Mouse (Mus musculus) hindbrain, embryonic 16.5 days (tissue): ENCODE results near the gene Rnf113a2. TPM values are rescaled to one million over a fixed set of nuclear protein-coding genes. Genes with fewer than 3 reads are reported as not detected.

Source experiments
- ATAC-seq: fragments of 200-750 bp; cut with Nextera tagmentation; 2 replicates; pipeline ENCODE4 v1.8.0; 2017; ENCODE audit warnings: moderate TSS enrichment, moderate library complexity
- H3K27ac ChIP-seq: fragments of 300-500 bp; sonication (generic); 2 replicates; pipeline ENCODE4 v1.5.1; 2014; ENCODE audit warnings: low read depth, mild to moderate bottlenecking, control low read depth, low read length, moderate library complexity
- H3K27me3 ChIP-seq: fragments of 300-500 bp; sonication (generic); replicated peaks from 2 replicates; pipeline ENCODE4 v1.6.1; 2014; ENCODE audit warnings: low read length; ENCODE audit not compliant: control insufficient read depth, insufficient read depth
- H3K36me3 ChIP-seq: fragments of 300-500 bp; sonication (generic); 2 replicates; pipeline ENCODE4 v1.6.1; 2014; ENCODE audit warnings: mild to moderate bottlenecking, low read length, moderate library complexity, mixed read lengths; ENCODE audit not compliant: control insufficient read depth, insufficient read depth
- H3K4me1 ChIP-seq: fragments of 300-500 bp; sonication (generic); 2 replicates; pipeline ENCODE4 v1.6.1; 2014; ENCODE audit warnings: low read depth, low read length; ENCODE audit not compliant: control insufficient read depth, insufficient read depth
- H3K4me2 ChIP-seq: fragments of 300-500 bp; sonication (generic); 2 replicates; pipeline ENCODE4 v1.6.1; 2014; ENCODE audit warnings: mild to moderate bottlenecking, low read length, control low read depth, moderate library complexity
- H3K4me3 ChIP-seq: fragments of 300-500 bp; sonication (generic); 2 replicates; pipeline ENCODE4 v1.5.1; 2014; ENCODE audit warnings: mild to moderate bottlenecking, low read length, control low read depth, moderate library complexity
- H3K9ac ChIP-seq: fragments of 300-500 bp; sonication (generic); 2 replicates; pipeline ENCODE4 v1.6.1; 2014; ENCODE audit warnings: low read depth, mild to moderate bottlenecking, control low read depth, low read length, moderate library complexity
- H3K9me3 ChIP-seq: fragments of 300-500 bp; sonication (generic); 2 replicates; pipeline ENCODE4 v1.6.1; 2014; ENCODE audit warnings: mild to moderate bottlenecking, low read length, moderate library complexity; ENCODE audit not compliant: control insufficient read depth
- WGBS: fragments of 180-500 bp; shearing (Covaris S2); extraction: QIAGEN DNeasy Blood & Tissue Kit; methylation state at CpG from one replicate; pipeline ENCODE4 v1.1.7; 2014; 5-methylcytosine and 5-hydroxymethylcytosine counted together
- polyA plus RNA-seq: library from polyadenylated mRNA; unstranded; fragments of >200 nt; fragmentation: Nextera tagmentation; extraction: Ambion mirVana; gene quantifications from 2 replicates; pipeline ENCODE4 v1.2.1, GENCODE M21; 2015

The Rnf113a2 gene
- polyA plus RNA-seq, 1 experiment from 2014 or later = 23.5 TPM

DNA sequence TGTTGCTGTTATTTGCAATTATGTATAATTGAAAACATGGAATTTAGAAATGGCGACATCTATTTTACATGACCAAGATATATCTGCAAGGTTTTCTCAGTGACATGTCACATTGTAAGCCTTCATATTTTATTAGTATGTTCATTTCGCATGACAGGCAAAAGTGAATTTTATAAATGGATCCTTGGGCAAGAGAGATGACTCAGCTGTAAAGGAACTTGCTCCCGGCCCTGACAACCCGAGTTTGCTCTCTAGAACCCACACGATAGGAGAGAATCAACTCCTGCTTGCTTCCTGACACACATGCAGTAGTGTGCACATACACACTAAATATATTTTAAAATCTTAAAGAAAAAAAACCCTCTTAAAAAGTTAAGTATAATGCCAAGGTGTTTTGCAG, 44.4 kb downstream of the Rnf113a2 start:
- 93% methylated on average over 5 of the region's 5 CpGs for WGBS
- ATAC-seq = no peak
- H3K36me3 ChIP-seq = peaks cover 19% of the 10 kb centered on the region

DNA sequence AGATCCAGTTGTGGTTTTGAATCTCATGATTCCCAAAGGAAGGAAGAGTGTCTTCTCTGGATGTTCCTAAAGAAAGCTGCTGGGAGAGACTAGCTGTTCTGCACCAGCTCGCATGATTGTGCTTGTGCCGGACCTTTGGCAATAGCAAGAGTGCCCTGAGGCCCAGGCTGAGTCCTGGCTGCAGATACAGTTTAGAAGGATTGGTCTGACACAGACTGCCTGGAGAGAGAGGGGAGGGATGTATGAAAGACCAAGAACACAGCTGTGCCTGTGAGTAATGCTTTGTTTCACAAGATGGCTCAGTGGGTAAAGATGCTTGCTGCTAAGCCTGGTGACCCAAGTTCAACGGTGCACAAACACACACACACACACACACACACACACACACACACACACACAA, 45.9 kb downstream of the Rnf113a2 start:
- Histone ChIP-seq H3K9ac (no peak overlapping the region), H3K27ac (no peak overlapping the region), H3K4me3 (no peak overlapping the region), H3K27me3 (no peaks in the 10 kb centered on the region), H3K4me2 (no peak overlapping the region), H3K4me1 (no peaks in the 10 kb centered on the region), H3K9me3 (no peaks in the 10 kb centered on the region), H3K36me3 (peaks cover 19% of the 10 kb centered on the region)
- ATAC-seq = no peak
- WGBS = 66% methylated on average over 3 of the region's 3 CpGs

More for the DNA sequence above, 44.4 kb downstream of the Rnf113a2 start:
- no peak overlapping the region for H3K4me3 ChIP-seq
- no peaks in the 10 kb centered on the region for H3K4me1 ChIP-seq
- no peak overlapping the region for H3K9ac ChIP-seq
- H3K4me2 ChIP-seq = no peak overlapping the region
- H3K27ac ChIP-seq = no peak overlapping the region
- H3K27me3 ChIP-seq = no peaks in the 10 kb centered on the region
- H3K9me3 ChIP-seq = no peaks in the 10 kb centered on the region

Other genes starting within 250 kb of the Rnf113a2 start
- gene Elmsan1, start 198.3 kb upstream of the Rnf113a2 start, polyA plus RNA-seq = 3.1 and 4.3 TPM in 2 replicates
- gene Ptgr2, start 132.0 kb upstream of the Rnf113a2 start, polyA plus RNA-seq = 17.7 and 18.8 TPM in 2 replicates
- gene Zfp410, start 100.3 kb upstream of the Rnf113a2 start, polyA plus RNA-seq = 61.2 and 64.3 TPM in 2 replicates
- gene Coq6, start 55.5 kb upstream of the Rnf113a2 start, polyA plus RNA-seq = 45.4 and 48.2 TPM in 2 replicates
- gene Fam161b, start 55.4 kb upstream of the Rnf113a2 start, polyA plus RNA-seq = 17.5 and 19.2 TPM in 2 replicates
- 11.9 and 14.6 TPM in 2 replicates for gene Entpd5, start 8.2 kb upstream of the Rnf113a2 start, polyA plus RNA-seq
- 2.9 and 3.5 TPM in 2 replicates for gene Bbof1, start 8.1 kb upstream of the Rnf113a2 start, polyA plus RNA-seq
- gene Aldh6a1, start 33.8 kb downstream of the Rnf113a2 start, polyA plus RNA-seq = 41.3 and 41.8 TPM in 2 replicates
- 31.9 and 32.4 TPM in 2 replicates for gene Lin52, start 34.2 kb downstream of the Rnf113a2 start, polyA plus RNA-seq
- 3.0 and 3.7 TPM in 2 replicates for gene Vsx2, start 152.6 kb downstream of the Rnf113a2 start, polyA plus RNA-seq
- gene Abcd4, start 200.2 kb downstream of the Rnf113a2 start, polyA plus RNA-seq = 13.6 and 14.5 TPM in 2 replicates
- 0.11 TPM in 1 of 2 replicates, not detected in the other for gene Vrtn, start 223.8 kb downstream of the Rnf113a2 start, polyA plus RNA-seq